Mouse (Mus musculus) heart, postnatal 0 days (tissue): ENCODE data around the gene Olfr1375.

ENCODE experiments used
- CTCF ChIP-seq: IDR thresholded peaks from 2 replicates; pipeline ENCODE4 v1.5.1; 2016; ENCODE audit warnings: antibody characterized with exemption, control low read depth, low read depth
- EP300 ChIP-seq: IDR thresholded peaks from 2 replicates; pipeline ENCODE4 v1.6.1; 2016; ENCODE audit warnings: antibody characterized with exemption, low read depth

GRCm38 (mm10) chr11:51030225-51030624 is 17.7 kb upstream of the Olfr1375 start:
- TF ChIP-seq CTCF = no peak
- no peak for TF ChIP-seq EP300
